Mouse (Mus musculus): ENCODE measurements around the gene Arhgef26.

Arhgef26 gene

DNA sequence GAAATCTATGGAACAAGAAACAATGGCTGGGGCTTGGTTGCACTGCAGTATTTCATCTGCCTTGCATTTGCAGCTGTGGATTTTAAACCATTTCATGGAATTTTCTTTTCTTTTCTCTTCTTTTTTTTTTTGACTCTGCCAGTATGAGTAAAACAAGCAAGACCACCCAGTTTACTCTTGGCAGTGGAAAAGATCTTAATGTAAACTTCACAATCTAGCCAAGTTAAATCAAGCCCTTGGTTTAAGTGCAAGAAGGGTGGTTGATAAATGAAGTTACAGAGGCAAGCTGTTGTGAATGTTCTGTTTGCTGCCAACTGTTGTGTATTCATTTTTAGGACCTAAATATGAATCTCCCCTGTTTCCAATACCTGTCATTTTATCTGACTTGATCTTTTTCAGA, 54.5 kb downstream of the Arhgef26 start:
- DNase-seq, result no peak

DNA sequence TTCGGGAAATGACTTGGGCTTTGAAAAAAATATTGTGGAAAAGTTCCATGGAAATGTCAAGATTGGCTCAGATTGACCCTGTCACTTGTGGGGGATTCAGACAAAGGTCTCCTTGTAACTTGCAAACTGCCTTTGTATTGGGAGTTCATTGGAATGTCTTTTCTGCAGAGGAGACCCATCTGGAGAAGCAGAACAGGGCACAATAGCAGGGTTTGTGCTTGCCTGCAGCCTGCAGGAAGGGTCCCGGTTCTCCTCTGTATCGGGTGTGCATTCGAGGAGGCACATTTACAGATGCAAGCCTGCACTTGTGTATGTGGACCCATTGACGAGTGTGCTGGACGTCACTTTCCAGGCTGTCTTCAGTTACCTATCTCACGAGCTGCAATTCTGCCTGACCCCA, 56.1 kb downstream of the Arhgef26 start:
- DNase-seq, result no peak

DNA sequence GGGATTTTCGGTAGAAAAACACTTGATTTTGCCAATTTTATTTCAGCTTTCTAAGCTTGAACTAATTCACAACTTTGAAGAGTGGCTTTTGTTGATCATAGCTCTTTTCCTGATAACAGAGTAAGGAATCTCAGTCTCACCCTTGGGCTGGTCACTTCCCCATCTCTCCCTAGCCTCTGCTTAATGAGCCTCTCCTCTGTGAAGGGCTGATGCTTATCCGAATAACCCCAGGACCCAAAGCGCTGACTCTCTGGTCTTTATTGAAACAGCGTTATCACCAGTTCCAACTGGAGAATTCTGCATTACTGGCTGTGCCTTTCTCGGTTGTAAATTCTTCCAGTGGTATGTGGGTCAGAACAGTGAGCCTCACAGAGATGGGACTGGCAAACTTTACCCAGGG, 57.2 kb downstream of the Arhgef26 start:
- DNase-seq, result no peak

DNA sequence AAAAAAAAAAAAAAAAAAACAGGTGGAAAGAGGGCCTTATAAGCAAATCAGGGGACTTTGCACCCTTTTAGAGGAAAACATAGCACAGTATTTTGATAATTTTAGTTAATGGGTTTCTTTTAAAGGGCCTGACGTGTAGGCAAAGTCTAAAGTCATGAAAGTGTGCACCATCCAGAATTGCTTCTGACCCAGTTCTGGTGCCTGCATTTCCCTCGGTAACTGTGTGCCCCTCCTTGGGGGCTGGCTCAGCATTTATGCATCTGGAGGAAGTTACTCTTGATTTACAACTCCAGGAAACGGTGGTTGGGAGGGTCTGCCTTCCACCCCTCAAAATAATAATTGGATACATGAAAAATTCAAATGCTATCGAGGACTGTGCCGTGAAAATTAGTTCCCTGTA, 58.0 kb downstream of the Arhgef26 start:
- DNase-seq, result no peak

DNA sequence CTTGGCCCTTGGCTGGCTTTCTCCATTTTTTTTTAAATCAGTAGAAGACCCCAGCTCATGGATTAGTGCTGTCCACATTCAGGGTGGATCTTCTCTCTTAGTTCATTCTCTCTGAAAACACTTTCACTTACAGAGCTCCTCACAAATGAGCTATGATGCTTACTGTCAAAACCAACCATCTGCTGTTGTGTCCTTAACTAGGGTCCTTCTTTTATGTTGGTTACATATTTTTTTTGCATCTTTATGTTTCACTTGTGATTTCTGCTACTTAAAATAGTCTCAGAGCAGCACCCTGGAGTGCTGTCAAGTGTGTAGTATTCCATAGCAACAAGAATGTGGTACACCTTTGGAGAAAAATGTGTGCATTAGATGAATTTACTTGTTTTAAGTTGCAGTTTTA, 60.0 kb downstream of the Arhgef26 start:
- no peak for DNase-seq

DNA sequence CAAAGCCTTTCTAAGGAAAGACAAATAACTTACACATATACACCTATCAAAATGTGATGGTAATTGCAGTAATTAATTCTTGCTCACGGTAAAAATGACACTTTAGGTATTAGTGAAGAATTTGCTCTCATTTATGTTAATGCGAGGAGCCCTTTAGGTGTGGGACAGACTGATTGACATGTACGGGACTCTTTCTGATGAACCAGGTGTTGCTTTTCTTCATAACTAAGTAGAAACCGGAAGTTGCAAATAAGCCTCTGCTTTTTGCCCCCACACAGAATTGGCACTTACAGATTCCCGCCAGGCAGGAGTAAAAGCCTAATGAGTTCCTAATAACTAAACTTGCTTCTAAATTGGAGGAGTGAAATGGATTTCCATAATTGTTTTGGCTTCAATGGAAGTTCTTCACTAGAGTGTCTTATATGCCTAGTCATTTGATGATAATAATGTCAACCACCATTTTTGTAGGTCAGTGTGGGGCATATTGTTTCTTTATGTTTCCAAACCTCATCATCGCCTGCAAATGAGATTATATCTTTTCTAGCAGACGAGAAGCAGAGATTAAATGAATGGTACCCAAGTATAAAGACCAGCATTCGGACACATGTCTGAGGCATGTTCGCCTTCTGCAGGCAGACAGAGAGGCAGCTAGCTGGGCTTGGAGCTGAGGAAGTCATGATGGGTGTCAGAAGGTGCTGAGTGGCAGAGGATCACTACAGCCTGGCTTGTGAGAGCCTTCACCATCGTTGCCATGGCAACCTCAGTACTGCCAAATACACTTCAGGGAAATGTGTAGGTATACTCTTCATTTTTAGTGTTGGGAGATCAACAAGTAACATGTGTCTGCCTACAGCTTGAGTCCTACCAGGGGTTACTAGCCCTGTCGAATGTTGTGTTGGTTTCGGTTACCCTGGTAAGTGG, 61.9 kb downstream of the Arhgef26 start:
- no peak for DNase-seq

DNA sequence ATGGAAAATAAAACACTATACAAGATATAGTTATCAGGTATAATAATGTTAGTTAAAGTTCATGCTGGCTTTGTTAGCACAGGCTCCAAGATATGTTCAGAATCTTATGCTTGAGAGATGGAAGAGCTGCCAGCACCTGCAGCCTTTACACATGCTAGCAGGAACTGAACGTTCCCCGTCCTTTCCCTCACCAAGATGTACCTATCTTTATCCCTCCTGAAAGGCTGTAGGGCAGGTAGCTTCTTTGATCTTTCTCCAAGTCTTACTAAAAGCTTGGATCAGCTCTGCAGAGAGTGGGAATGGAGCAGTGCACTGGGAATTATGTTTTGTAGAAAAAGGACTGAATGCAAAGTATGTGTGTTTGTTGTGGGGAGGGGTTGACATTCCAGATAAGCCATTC, 64.3 kb downstream of the Arhgef26 start:
- no peak for DNase-seq

DNA sequence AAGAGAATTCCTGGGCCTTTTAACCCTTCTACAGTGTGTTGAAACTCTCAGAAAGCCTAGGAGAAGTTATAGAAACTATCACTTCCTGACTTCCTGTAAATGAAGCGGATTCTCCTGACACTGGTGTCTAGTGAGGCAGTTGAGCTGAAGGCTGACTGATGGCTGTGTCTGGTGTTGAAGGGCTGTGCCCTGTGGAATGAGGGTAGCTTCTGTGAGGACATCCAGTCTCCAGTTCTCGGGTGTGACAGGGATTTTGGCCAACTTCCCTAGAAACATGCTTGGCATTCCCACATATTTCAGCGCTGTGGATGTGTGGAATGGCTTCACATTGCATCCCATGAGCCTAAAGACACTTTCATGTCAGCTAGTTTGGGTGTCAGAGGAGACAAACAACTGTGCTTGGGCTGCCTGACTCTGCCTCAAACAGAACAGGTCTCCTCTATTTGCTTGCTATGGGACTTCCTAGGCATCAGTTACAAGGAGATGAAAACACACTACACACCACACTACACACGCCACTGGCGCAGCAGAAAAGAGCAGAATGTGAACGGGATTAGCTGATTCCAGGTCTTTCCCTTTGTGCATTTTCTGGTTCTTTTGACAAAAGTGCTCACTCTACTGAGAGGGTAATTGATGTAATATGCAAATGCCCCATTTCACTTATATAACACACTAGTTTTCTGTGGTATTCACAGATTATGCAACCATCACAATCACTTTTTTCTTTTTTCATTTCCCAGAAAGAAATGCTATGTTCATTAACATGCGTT, 66.5 kb downstream of the Arhgef26 start:
- no peak for DNase-seq

DNA sequence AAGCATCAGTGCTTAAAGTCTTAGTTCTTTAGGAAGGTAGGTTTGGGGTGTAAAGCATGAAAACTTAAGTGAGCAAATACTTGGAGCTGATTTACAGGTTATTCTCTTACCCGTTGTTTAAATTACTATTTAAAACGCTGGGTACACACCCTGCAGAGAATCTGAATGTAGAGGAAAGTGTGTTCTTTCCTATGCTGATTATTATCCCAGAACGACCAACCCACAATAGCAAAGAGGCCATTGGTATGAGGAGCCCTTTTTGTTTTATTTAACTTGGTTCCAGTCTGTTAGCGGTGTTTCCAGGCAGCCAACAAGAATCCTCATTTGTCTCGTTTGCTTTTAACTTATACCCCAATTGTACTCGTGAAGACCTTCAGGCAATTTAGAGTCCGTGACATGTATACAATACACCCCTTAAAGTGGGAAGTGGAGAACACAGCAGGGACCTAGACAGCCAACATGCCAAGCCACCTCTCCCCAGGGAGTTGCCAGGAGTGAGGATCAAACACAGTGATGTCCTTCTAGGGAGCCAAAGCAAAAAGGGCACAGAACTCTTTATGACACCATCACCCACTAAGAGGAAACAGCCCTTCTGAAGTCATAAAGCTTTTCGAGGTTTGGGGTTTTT, 71.5 kb downstream of the Arhgef26 start:
- no peak for DNase-seq

DNA sequence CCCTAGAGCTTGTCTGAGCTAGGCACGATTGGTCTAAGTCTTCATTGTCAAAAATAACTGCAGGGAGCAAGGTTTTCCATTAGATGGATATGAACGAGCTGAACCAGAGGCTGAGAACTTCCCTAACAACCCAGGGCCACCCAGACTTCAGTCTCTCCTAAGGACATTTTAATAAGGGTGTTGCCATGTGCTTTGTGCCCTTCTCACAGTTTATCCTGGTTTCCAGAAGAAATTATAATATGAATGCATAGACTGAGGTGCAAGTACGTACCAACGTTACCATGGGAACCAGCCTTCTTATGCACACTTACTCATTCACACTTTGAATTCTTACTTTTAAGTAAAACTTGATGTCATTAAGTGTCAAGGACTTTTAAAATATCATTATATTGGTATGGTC, 72.3 kb downstream of the Arhgef26 start:
- DNase-seq, result no peak

DNA sequence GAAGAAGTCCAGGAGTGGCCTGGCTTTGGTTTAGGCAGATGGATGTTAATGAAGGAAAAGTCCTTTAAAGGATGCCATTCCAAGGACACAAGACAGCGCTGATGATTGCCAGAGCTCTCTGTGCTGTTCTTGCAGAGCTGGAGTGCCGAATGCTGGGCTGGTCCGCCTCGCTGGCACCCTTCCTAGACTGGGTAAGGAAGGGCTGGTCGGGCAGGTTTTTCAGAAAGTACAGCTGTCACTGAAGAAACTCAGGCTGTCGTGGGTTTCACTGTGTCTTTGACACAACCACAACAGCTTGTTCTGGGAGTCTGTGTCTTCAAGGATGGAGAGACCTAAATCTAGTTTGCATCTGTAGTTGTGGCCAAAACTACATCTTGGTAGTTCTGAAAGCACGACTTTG, 74.6 kb downstream of the Arhgef26 start:
- peak; percentile 64 for DNase-seq

DNA sequence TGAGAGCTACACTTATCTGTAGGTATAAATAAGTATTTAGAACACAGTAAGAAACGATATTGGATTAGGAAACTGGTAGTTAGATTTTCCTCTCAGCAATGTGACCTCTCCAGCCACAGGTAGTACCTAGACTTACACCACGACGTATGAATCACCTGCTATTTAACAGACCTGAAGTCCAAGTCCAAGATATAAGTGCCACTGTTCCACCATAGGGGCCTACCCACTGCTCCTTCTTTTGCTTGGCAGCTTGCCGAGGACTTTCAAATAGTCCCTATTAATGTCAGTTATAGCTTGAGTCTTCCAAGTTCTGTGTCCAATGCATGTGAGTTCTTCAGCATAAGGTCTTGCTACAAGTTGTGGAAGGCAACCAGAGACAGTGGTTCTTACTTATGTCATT, 76.8 kb downstream of the Arhgef26 start:
- DNase-seq, result no peak

DNA sequence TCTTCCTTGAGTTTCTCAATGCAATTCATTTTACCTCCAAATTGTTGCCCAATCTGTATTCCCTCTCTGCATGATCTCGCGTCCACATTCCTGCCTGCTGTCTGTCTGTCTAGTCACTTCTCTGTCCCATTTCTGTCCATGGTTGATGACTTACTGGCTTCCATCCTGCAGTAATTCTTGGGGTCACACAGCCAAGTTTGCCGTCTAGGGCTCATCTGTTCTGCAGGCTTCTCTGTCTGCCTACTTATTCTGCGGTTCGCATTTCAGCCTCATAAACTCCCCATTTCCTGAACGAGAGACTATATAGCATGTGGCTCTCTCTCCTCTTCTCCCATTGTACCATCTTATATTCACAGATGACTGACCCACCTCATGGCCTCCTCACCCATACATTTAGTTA, 79.3 kb downstream of the Arhgef26 start:
- no peak for DNase-seq

DNA sequence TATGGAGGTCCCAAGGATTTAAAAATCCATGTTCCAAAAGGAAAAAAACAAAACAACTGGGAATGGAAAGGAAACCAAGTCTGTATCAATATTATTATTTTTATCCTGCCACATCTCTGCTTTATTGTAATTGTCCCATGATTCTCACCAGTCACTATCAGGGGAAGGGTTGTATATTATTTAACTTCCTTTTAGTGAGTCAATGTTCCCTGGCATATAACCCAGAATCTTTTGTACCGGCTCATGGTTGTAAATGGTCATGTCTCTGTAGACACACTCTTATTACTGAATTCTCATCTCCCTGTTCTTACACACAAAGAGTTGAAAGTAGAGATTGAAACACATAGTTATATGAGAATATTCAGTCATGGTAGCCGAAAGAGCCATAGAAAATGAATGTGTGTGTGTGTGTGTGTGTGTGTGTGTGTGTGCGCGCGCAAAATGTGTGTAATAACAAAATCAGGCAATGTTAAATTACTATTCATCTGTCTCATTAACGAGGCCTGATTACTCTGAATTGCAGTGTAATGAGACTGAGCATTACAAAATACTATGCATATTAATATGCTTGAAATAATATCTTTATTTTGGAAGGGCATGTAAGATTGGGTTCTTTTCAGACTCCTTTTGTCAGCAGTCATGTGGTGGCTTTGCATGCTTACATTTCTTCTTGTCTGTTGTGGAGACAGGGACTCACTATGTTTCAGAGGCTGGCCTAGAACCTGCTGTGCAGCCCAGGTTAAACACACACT, 80.4 kb downstream of the Arhgef26 start:
- no peak for DNase-seq

DNA sequence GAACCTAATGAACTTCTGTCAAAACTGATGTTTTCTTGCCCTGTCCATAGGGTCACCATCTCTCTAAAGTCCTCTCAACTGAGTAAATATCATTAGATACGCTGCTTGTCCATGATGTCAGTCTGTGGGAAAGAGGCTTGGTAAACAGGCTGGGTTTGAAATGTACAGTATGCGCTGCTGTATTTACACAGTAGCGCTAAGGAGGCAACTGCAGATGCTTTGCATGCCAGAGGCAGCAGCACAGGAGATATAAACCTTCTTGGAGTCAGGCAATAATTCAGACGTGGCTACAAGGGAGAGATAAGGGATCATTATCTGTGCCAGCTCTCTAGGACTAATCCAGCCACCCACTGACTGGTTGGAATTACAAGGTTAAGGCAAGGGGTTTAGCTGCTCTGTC, 95.5 kb downstream of the Arhgef26 start:
- DNase-seq, result no peak

DNA sequence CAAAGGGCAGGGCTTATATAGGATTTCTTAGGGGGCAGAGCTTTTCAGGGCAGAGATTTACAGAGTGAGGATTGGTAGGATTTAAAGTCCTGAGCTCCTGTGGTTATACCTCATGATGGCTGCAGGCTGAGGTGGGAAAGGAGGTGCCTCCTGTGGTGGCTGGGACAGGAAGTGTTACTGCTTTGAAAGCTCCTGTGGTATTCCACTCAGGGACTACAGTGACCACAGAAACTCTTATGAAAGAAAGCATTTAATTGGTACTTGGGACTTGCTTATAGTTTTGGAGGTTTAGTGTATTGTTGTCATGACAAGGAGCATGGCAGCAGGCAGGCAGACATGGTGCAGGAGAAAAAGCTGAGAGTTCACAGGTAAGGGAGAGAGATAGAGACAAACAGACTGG, 97.8 kb downstream of the Arhgef26 start:
- DNase-seq, result no peak

DNA sequence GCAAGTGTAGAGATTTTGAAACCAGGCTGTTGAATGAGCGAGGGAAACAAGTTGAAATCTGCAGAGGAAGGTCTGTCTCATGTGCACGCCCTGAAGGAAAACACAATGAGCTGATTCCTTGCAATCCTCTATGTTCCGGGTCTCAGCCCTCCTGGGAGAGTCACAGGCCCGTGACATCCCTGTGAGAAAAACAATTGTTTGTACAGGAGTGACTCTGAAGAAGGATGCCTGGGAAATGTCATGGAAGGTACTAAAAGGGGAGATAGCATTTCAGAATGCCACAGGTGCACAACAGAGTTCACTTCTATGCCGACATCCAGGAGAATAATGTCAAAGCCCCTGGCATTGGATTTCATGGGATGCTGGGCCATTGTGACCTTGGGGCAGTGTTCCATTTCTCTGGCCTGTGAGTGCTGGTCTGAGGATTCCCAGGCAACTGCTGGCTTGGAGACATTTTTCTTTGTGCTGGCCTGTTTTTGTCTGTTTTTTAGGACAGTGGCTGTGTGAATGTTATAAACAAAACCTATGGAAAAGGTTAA, 102.4 kb downstream of the Arhgef26 start:
- no peak for DNase-seq

DNA sequence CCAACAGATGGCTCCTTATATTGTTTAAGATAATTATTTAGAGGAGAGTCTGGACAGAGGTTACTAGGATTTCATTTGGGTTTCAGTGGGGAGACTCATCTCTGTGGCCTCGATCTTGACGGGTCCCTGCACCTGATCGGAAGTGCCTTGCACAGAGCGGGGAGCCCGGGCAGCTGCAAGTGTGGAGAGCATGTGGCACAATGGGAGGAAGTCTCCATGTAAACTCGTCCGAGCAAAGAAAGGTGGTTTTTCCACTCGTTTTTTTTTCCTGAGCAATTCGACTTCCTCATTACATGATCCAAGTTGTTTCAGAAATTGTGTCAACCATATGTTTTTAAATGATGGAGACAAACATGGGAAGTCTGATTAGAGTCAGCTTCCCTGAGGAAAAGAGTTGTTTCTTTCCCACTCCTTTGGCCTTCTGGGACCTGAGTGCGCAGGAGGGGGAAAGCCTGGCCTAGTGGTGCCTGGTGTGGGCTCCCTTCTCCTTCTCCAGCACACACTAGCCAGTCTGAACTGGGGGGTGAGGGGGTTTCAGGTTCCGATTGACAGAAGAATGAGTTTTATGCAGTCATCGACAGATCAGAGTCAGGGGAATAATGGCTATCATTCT, 105.5 kb downstream of the Arhgef26 start:
- no peak for DNase-seq

DNA sequence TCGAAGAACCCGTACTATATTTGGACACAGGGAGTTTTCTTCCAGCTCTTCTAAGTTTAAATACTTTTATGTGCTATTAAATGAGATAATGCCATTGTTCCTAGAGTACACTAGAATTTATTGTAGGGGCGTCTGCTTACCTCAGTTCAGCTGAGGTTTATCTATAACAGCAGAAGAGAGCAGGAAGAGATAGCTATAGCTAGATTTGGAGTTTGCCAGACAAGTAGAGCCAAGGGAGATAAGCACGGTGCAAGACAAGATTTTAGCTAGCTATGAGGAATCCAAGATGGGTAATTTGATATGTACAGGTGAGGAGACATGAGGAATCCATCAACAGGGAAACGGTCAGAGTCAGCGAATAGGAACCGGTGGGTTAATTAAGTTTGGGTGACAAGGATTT, 108.1 kb downstream of the Arhgef26 start:
- DNase-seq, result no peak

DNA sequence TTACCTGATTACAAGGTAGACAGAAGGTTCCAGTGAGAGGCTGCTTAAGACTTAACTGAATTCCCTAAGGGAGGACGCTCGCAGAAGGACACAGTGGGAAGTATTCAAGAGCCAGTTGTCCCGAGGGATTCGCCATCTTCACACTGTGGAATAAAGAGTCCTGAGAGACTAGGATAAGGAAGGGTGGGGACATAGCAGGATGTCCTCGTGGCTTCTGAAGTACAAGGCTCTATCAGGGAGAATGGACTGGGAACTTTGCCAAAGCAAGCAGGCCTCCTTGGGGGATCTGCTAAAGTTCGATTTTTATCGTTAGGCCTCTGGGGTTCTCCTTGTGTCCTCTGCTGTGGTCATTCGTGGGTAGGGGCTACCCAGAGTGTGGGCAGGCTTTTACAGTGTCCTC, 109.0 kb downstream of the Arhgef26 start:
- DNase-seq, result no peak

DNA sequence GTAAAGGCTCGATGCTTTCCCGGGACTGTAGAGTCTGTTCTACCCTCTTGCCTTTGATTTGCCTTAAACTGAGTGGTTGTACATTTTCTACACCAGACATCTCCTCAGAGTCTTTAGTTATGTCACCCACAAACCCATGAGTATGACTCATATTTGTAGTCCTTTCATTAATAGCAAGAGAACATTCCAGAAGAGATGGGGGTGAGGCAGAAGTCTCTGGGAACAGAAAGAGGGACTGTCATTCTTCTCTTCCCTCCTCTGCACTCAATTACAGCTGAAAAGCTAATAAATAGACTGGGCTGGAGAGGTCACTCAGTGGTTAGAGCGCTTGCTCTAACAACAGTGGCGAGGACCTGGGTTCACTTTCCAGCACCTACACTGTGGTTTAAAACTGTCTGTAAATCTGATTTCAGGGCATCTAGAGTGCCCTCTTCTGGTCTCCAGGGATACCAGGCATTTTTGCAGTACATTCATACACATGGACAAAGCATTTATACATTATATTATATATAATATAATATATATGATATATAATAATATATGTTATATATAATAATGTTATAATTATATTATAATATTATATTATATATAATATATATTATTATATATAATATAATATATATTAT, 111.8 kb downstream of the Arhgef26 start:
- no peak for DNase-seq

DNA sequence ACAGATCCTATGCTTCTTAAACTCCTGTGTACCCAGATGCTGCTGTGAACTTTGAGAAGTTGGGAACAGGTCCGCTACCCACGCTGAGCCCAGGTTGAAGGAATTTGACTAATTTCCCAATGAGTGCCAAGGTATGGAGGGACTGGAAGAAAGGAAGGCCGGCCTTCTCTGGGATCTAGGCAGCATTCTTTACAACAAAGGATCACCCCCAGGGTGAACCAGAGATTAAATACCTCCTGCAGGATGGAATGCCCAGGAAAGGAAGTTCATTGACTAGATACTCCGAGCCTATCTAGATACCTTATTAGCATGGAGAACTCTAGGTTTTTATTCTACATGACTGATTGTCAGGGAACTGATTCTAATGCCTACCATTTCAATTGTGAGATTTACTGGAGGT, 114.8 kb downstream of the Arhgef26 start:
- no peak for DNase-seq

Data from right cerebral cortex, postnatal 25 days (tissue).